Mouse (Mus musculus) C2C12 (cell line): ENCODE results near the gene Ttc5.
"Not testable (repeated sequence)": the region's sequence is repeated elsewhere in the genome, so short reads cannot be mapped to it uniquely, and the experiment has no call there.

Experiments
- CTCF ChIP-seq: IDR thresholded peaks from one replicate; pipeline ENCODE4 v1.5.1; 2011; ENCODE audit not compliant: control insufficient read depth, insufficient read depth, insufficient read length
- MAX ChIP-seq: IDR thresholded peaks from one replicate; pipeline ENCODE4 v1.6.1; 2011; ENCODE audit warnings: mild to moderate bottlenecking, control low read depth

GRCm38 (mm10) chr14:50719875-50720274, 65.4 kb downstream of the Ttc5 start:
- TF ChIP-seq CTCF, MAX: not testable (repeated sequence)
